ENCODE assay signal across 35 mouse cellular contexts in the genomic region with DNA sequence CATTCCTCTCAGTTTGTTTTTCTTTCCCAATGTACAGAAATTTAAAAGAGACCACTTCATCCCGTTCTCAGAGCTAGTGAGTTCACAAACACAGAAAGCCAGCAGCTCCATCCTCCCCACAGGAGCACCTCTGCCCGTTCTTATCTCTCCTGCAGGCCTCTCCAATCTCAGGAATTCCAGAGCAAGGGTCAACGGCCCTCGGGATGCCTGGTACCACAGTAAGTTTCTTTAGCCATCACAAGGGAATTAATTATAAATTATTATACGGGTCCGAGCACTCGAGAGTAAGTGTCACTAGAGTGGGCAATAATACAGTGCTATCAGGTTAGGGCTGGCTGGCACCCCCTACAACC. TPM values are rescaled to one million over a fixed set of nuclear protein-coding genes. Genes with fewer than 3 reads are reported as not detected.
DNase-seq lines count a peak whose midpoint lies in the region; ATAC-seq lines count a peak whose summit lies in the region.
"Had no signal": no experiment of that assay in that cellular context is flagged by ENCODE, and none has a peak within 500 bp of the region (broad histone marks: within the 10 kb centered on the region; RNA-seq: fewer than 3 reads in every experiment).

No protein-coding gene starts in this region.

- H3K9me3 ChIP-seq in heart, embryonic 16.5 days (replicated peaks; ENCODE audit: control insufficient read depth, low read length), result no peaks in the 10 kb centered on the region
- no peaks in the 10 kb centered on the region for H3K9me3 ChIP-seq in lung, embryonic 15.5 days
- H3K9me3 ChIP-seq: embryonic facial prominence, embryonic 10.5 days; embryonic facial prominence, embryonic 15.5 days; forebrain, embryonic 12.5 days; G1E; hindbrain, embryonic 12.5 days; liver, embryonic 12.5 days; stomach, embryonic 15.5 days had no signal

- peak; percentile 55 for DNase-seq in heart, adult 11 months
- DNase-seq in heart, postnatal 14 days, result no peak
- DNase-seq in heart, postnatal 25 days (ENCODE audit: low spot score), result no peak
- no peak for DNase-seq in lung, adult 18-20 months
- DNase-seq in yolk sac, embryonic 10.5 days (ENCODE audit: low spot score), result peak; percentile 70
- DNase-seq: adrenal gland, postnatal 10 days; cerebellum, adult 8-10 months; cerebellum, postnatal 25 days; gastrocnemius, postnatal 14 days; heart, postnatal 10 days; kidney, adult 9 months; kidney, postnatal 14 days; liver, postnatal 0 days; right cerebral cortex, postnatal 25 days had no signal

- no peak overlapping the region for H3K9ac ChIP-seq in heart, embryonic 16.5 days (ENCODE audit: low read length)
- no peak overlapping the region for H3K9ac ChIP-seq in lung, embryonic 15.5 days
- H3K9ac ChIP-seq: embryonic facial prominence, embryonic 15.5 days; forebrain, embryonic 12.5 days; hindbrain, embryonic 12.5 days; liver, embryonic 12.5 days; liver, postnatal 0 days; stomach, embryonic 15.5 days had no signal

- no peak overlapping the region for H3K27ac ChIP-seq in heart, embryonic 16.5 days (ENCODE audit: low read length)
- peak overlapping the region; percentile 51 for H3K27ac ChIP-seq in lung, embryonic 15.5 days
- H3K27ac ChIP-seq: embryonic facial prominence, embryonic 10.5 days; embryonic facial prominence, embryonic 15.5 days; forebrain, embryonic 12.5 days; hindbrain, embryonic 12.5 days; hindbrain, postnatal 0 days; left cerebral cortex, adult 2 months; liver, embryonic 12.5 days had no signal

- no peaks in the 10 kb centered on the region for H3K27me3 ChIP-seq in heart, embryonic 16.5 days (ENCODE audit: control insufficient read depth, insufficient read depth, low read length)
- no peaks in the 10 kb centered on the region for H3K27me3 ChIP-seq in lung, embryonic 15.5 days
- H3K27me3 ChIP-seq: embryonic facial prominence, embryonic 15.5 days; forebrain, embryonic 12.5 days; hindbrain, embryonic 12.5 days; liver, embryonic 12.5 days; Patski; stomach, embryonic 15.5 days had no signal

- H3K36me3 ChIP-seq in heart, embryonic 16.5 days (ENCODE audit: control insufficient read depth, insufficient read depth), result no peaks in the 10 kb centered on the region
- H3K36me3 ChIP-seq in lung, embryonic 15.5 days, result no peaks in the 10 kb centered on the region
- H3K36me3 ChIP-seq: embryonic facial prominence, embryonic 10.5 days; embryonic facial prominence, embryonic 15.5 days; forebrain, embryonic 12.5 days; G1E; hindbrain, embryonic 12.5 days; liver, embryonic 12.5 days; stomach, embryonic 15.5 days had no signal

- no peak for ATAC-seq in heart, embryonic 16.5 days (replicated peaks; ENCODE audit: extremely low read depth, insufficient read depth, low FRiP score)
- no peak for ATAC-seq in lung, embryonic 15.5 days (ENCODE audit: borderline replicate concordance, extremely low read depth, low FRiP score, low TSS enrichment)
- ATAC-seq: hindbrain, postnatal 0 days; intestine, postnatal 0 days; liver, embryonic 12.5 days; liver, postnatal 0 days; midbrain, embryonic 16.5 days; Patski had no signal

- H3K4me2 ChIP-seq in heart, embryonic 16.5 days (ENCODE audit: low read depth, low read length), result peak overlapping the region; percentile 10; the same call in 1 of the 2 replicates
- H3K4me2 ChIP-seq in lung, embryonic 15.5 days, result peak overlapping the region; percentile 3; the same call in 1 of the 2 replicates
- H3K4me2 ChIP-seq: embryonic facial prominence, embryonic 15.5 days; forebrain, embryonic 12.5 days; hindbrain, embryonic 12.5 days; liver, embryonic 12.5 days; stomach, embryonic 15.5 days had no signal

- 17% methylated on average over 7 of the region's 7 CpGs for WGBS in heart, embryonic 16.5 days
- WGBS in lung, embryonic 15.5 days, result 14% methylated on average over 7 of the region's 7 CpGs

- H3K4me1 ChIP-seq in heart, embryonic 16.5 days (ENCODE audit: control insufficient read depth, insufficient read depth, low read length), result peaks cover 10% of the 10 kb centered on the region
- H3K4me1 ChIP-seq in lung, embryonic 15.5 days, result peaks cover 15% of the 10 kb centered on the region

- H3K4me3 ChIP-seq in heart, embryonic 16.5 days (ENCODE audit: low read length), result no peak overlapping the region
- H3K4me3 ChIP-seq in lung, embryonic 15.5 days, result no peak overlapping the region
- H3K4me3 ChIP-seq: embryonic facial prominence, embryonic 10.5 days; embryonic facial prominence, embryonic 15.5 days; forebrain, embryonic 12.5 days; hindbrain, embryonic 12.5 days; left cerebral cortex, adult 2 months; liver, embryonic 12.5 days; stomach, embryonic 15.5 days had no signal

- intact Hi-C loops in heart, postnatal 14 days (cut with DNase I), result no loop called here
- intact Hi-C loops in heart, postnatal 25 days (cut with DNase I), result no loop called here

RNA-seq across cellular contexts. Expression of a gene that starts 16.5 kb away (rescaled TPM):
- not detected for total RNA-seq in heart, postnatal 14 days (2021)
- polyA plus RNA-seq in heart, embryonic 16.5 days (2015; fragmentation: Nextera tagmentation; extraction: Ambion mirVana), result not detected in 2 replicates
- total RNA-seq in heart, postnatal 25 days (2021), result not detected
- polyA plus RNA-seq in lung, embryonic 15.5 days (2015; fragmentation: Nextera tagmentation; extraction: Ambion mirVana), result 0.42 TPM in 1 of 2 replicates, not detected in the other
- total RNA-seq: adrenal gland, postnatal 10 days; gastrocnemius, postnatal 14 days; granulocyte monocyte progenitor cell, adult 5-6 weeks; heart, postnatal 10 days; hindbrain, postnatal 0 days; layer of hippocampus, adult 18-20 months; layer of hippocampus, postnatal 14 days; left cerebral cortex, adult 2 months; left cerebral cortex, postnatal 25 days; neutrophil, adult 5-6 weeks had no signal
- polyA plus RNA-seq: C2C12; embryonic facial prominence, embryonic 15.5 days; forebrain, embryonic 12.5 days; G1E; hindbrain, embryonic 12.5 days; hindbrain, postnatal 0 days; intestine, postnatal 0 days; liver, embryonic 12.5 days; midbrain, embryonic 16.5 days; neural tube, embryonic 11.5 days; Patski; stomach, embryonic 15.5 days had no signal

Comparison
In these comparisons a context has a peak if more than half of its experiments do, and no peak if none do; other contexts are left out.
1. DNase-seq: peak in heart, adult 11 months (single experiment) and yolk sac, embryonic 10.5 days (single experiment); none in heart, postnatal 14 days (0 of 2), heart, postnatal 25 days (single experiment) and lung, adult 18-20 months (0 of 2).